Mouse (Mus musculus) neural tube, embryonic 11.5 days (tissue): ENCODE data around the gene Phldb3. TPM values are rescaled to one million over a fixed set of nuclear protein-coding genes. Genes with fewer than 3 reads are reported as not detected.

ENCODE experiments used
- ATAC-seq: fragments of 200-750 bp; cut with Nextera tagmentation; 2 replicates; pipeline ENCODE4 v1.8.0; 2017; ENCODE audit warnings: moderate number of reproducible peaks, mild to moderate bottlenecking, moderate TSS enrichment, moderate library complexity; ENCODE audit not compliant: insufficient read depth, low FRiP score, low TSS enrichment
- DNase-seq: peaks from one replicate; pipeline ENCODE4 v3.0.0-alpha.2; 2015; ENCODE audit warnings: low spot score
- H3K27ac ChIP-seq: fragments of 300-500 bp; sonication (generic); 2 replicates; pipeline ENCODE4 v1.5.1; 2014; ENCODE audit warnings: low read depth, mild to moderate bottlenecking, low read length
- H3K27me3 ChIP-seq: fragments of 300-500 bp; sonication (generic); 2 replicates; pipeline ENCODE4 v1.6.1; 2014; ENCODE audit warnings: mild to moderate bottlenecking, low read length, mixed read lengths; ENCODE audit not compliant: control insufficient read depth, insufficient read depth
- H3K36me3 ChIP-seq: fragments of 300-500 bp; sonication (generic); 2 replicates; pipeline ENCODE4 v1.6.1; 2014; ENCODE audit warnings: mild to moderate bottlenecking, low read length, moderate library complexity, mixed read lengths; ENCODE audit not compliant: control insufficient read depth, insufficient read depth
- H3K4me1 ChIP-seq: fragments of 300-500 bp; sonication (generic); 2 replicates; pipeline ENCODE4 v1.6.1; 2014; ENCODE audit warnings: low read length, mixed read lengths; ENCODE audit not compliant: control insufficient read depth, insufficient read depth
- H3K4me2 ChIP-seq: fragments of 300-500 bp; sonication (generic); 2 replicates; pipeline ENCODE4 v1.6.1; 2014; ENCODE audit warnings: low read depth, mild to moderate bottlenecking, moderate library complexity
- H3K4me3 ChIP-seq: fragments of 300-500 bp; sonication (generic); 2 replicates; pipeline ENCODE4 v1.5.1; 2014; ENCODE audit warnings: low read depth, low read length
- H3K9ac ChIP-seq: fragments of 300-500 bp; sonication (generic); 2 replicates; pipeline ENCODE4 v1.6.1; 2014; ENCODE audit warnings: mild to moderate bottlenecking, low read length
- H3K9me3 ChIP-seq: fragments of 300-500 bp; sonication (generic); 2 replicates; pipeline ENCODE4 v1.6.1; 2016; ENCODE audit warnings: low read length; ENCODE audit not compliant: control insufficient read depth
- WGBS: fragments of 180-500 bp; shearing (Covaris S2); extraction: QIAGEN DNeasy Blood & Tissue Kit; methylation state at CpG from one replicate; pipeline ENCODE4 v1.1.7; 2014; 5-methylcytosine and 5-hydroxymethylcytosine counted together
- polyA plus RNA-seq: library from polyadenylated mRNA; unstranded; fragments of >200 nt; fragmentation: Nextera tagmentation; extraction: Ambion mirVana; gene quantifications from 2 replicates; pipeline ENCODE4 v1.2.1, GENCODE M21; 2014

Gene Phldb3
- polyA plus RNA-seq, 1 experiment from 2014 or later = not detected

- Histone ChIP-seq H3K27me3 (peaks cover 29% of the 10 kb centered on the region), H3K9ac (no peak overlapping the region), H3K4me3 (no peak overlapping the region), H3K4me1 (no peaks in the 10 kb centered on the region), H3K36me3 (no peaks in the 10 kb centered on the region; the same call in 1 of the 2 replicates), H3K9me3 (no peaks in the 10 kb centered on the region), H3K27ac (no peak overlapping the region), H3K4me2 (no peak overlapping the region)
- no peak for ATAC-seq
- no peak for DNase-seq
- 87% methylated on average over 13 of the region's 13 CpGs for WGBS
These were observed 22.2 kb upstream of the Phldb3 start for GRCm38 (mm10) chr7:24588336-24588735.

- Histone ChIP-seq H3K4me1 (no peaks in the 10 kb centered on the region; the same call in 1 of the 2 replicates), H3K9me3 (no peaks in the 10 kb centered on the region), H3K27me3 (peaks cover 14% of the 10 kb centered on the region), H3K4me3 (no peak overlapping the region), H3K9ac (no peak overlapping the region), H3K36me3 (no peaks in the 10 kb centered on the region; the same call in 1 of the 2 replicates), H3K27ac (no peak overlapping the region), H3K4me2 (no peak overlapping the region)
- 72% methylated on average over 5 of the region's 5 CpGs for WGBS
- DNase-seq = no peak
- ATAC-seq = no peak
These were observed 18.8 kb upstream of the Phldb3 start for GRCm38 (mm10) chr7:24591735-24592134.

GRCm38 (mm10) chr7:24592163-24592562, 18.4 kb upstream of the Phldb3 start:
- no peaks in the 10 kb centered on the region; the same call in 1 of the 2 replicates for H3K36me3 ChIP-seq
- DNase-seq (no peak), ATAC-seq (no peak)
- H3K9ac ChIP-seq = no peak overlapping the region
- WGBS = 66% methylated on average over 4 of the region's 4 CpGs
- no peaks in the 10 kb centered on the region; the same call in 1 of the 2 replicates for H3K4me1 ChIP-seq
- H3K27ac ChIP-seq = no peak overlapping the region
- peaks cover 13% of the 10 kb centered on the region for H3K27me3 ChIP-seq
- H3K4me3 ChIP-seq = no peak overlapping the region
- no peaks in the 10 kb centered on the region for H3K9me3 ChIP-seq
- H3K4me2 ChIP-seq = no peak overlapping the region

- Histone ChIP-seq H3K27ac (no peak overlapping the region), H3K9ac (no peak overlapping the region), H3K27me3 (peaks cover 7% of the 10 kb centered on the region), H3K4me1 (no peaks in the 10 kb centered on the region; the same call in 1 of the 2 replicates), H3K4me2 (no peak overlapping the region), H3K4me3 (no peak overlapping the region), H3K9me3 (no peaks in the 10 kb centered on the region), H3K36me3 (no peaks in the 10 kb centered on the region)
- DNase-seq (no peak), ATAC-seq (no peak)
- WGBS = 81% methylated on average over 6 of the region's 6 CpGs
These were observed 17.8 kb upstream of the Phldb3 start for GRCm38 (mm10) chr7:24592781-24593180.

- Histone ChIP-seq H3K4me3 (peak overlapping the region; percentile 52), H3K27me3 (peaks cover 7% of the 10 kb centered on the region), H3K9ac (peak overlapping the region; percentile 60), H3K4me1 (no peaks in the 10 kb centered on the region; the same call in 1 of the 2 replicates), H3K27ac (no peak overlapping the region), H3K36me3 (no peaks in the 10 kb centered on the region), H3K4me2 (peak overlapping the region; percentile 66), H3K9me3 (no peaks in the 10 kb centered on the region)
- ATAC-seq (peak; percentile 94), DNase-seq (peak; percentile 82)
- 3% methylated on average over 39 of the region's 39 CpGs for WGBS
These were observed 16.8 kb upstream of the Phldb3 start for GRCm38 (mm10) chr7:24593621-24594308.

GRCm38 (mm10) chr7:24594309-24594803, 16.2 kb upstream of the Phldb3 start:
- Histone ChIP-seq H3K4me2 (peak overlapping the region; percentile 66), H3K9me3 (no peaks in the 10 kb centered on the region), H3K36me3 (no peaks in the 10 kb centered on the region), H3K27ac (no peak overlapping the region), H3K4me1 (no peaks in the 10 kb centered on the region; the same call in 1 of the 2 replicates), H3K4me3 (peak overlapping the region; percentile 52), H3K27me3 (peaks cover 7% of the 10 kb centered on the region), H3K9ac (peak overlapping the region; percentile 60; the same call in 1 of the 2 replicates)
- DNase-seq (no peak), ATAC-seq (no peak)
- WGBS = 1% methylated on average over 13 of the region's 13 CpGs

GRCm38 (mm10) chr7:24595464-24595863, 15.1 kb upstream of the Phldb3 start:
- WGBS = 74% methylated on average over 2 of the region's 2 CpGs
- Histone ChIP-seq H3K9ac (no peak overlapping the region), H3K4me2 (no peak overlapping the region), H3K4me3 (no peak overlapping the region), H3K4me1 (no peaks in the 10 kb centered on the region; the same call in 1 of the 2 replicates), H3K36me3 (no peaks in the 10 kb centered on the region), H3K27ac (no peak overlapping the region), H3K27me3 (peaks cover 7% of the 10 kb centered on the region), H3K9me3 (no peaks in the 10 kb centered on the region)
- DNase-seq (no peak), ATAC-seq (no peak)

- Histone ChIP-seq H3K27me3 (peaks cover 7% of the 10 kb centered on the region), H3K9me3 (no peaks in the 10 kb centered on the region), H3K9ac (no peak overlapping the region), H3K4me1 (no peaks in the 10 kb centered on the region; the same call in 1 of the 2 replicates), H3K27ac (no peak overlapping the region), H3K4me2 (no peak overlapping the region), H3K36me3 (no peaks in the 10 kb centered on the region), H3K4me3 (no peak overlapping the region)
- ATAC-seq = no peak
- WGBS = 76% methylated on average over 4 of the region's 4 CpGs
- DNase-seq = no peak
These were observed 12.4 kb upstream of the Phldb3 start for GRCm38 (mm10) chr7:24598121-24598520.
